Mouse (Mus musculus): ENCODE measurements around the gene G430095P16Rik.

- TF ChIP-seq CTCF (IDR thresholded peaks at IDR 0.05; ENCODE audit: low read depth) = no peak
- TF ChIP-seq EP300 (IDR thresholded peaks at IDR 0.05; ENCODE audit: low read depth) = no peak
These were observed 40.5 kb upstream of the G430095P16Rik start for GRCm38 (mm10) chr8:84682257-84682656.

All from liver, postnatal 0 days (tissue).